Comparison of ENCODE assay signal across 13 mouse cellular contexts in the genomic region with DNA sequence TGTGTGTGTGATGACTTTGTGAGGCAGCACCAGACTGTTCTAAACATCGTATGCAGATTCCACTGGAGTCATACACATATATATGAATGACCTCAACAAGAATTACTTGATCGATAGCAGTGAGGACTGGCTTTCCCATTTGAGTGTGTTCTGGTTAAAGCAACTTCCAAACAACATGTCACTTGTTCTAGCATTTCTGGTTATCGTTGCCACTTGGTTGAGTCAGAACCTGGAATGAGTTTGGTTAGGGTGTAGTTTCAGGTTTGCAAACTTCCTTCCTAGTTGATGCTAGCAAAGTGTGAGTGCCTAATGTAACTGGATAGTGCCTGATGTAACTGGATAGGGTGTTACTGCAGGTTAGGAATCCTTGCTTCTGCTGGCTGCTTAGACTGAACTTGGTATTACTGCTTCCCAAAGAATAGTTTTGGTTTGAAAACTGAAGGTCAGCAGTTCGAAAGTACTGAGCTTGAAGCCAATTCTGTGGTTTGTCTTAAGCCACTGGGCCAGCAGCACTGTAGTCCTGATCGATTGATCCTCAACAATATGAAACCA.
DNase-seq lines count a peak whose midpoint lies in the region; ATAC-seq and TF ChIP-seq lines count a peak whose summit lies in the region.
"Had no signal": no experiment of that assay in that cellular context is flagged by ENCODE, and none has a peak within 500 bp of the region (broad histone marks: within the 10 kb centered on the region; RNA-seq: fewer than 3 reads in every experiment).

No protein-coding gene starts in this region.

- H3K27ac ChIP-seq in heart, adult 2 months, result peak overlapping the region; percentile 96
- peak overlapping the region; percentile 82 for H3K27ac ChIP-seq in left cerebral cortex, adult 2 months
- peak overlapping the region; percentile 98 for H3K27ac ChIP-seq in embryonic fibroblast, embryonic 13.5 days (ENCODE audit: insufficient read depth, low read length)
- peak overlapping the region; percentile 45; the same call in 1 of the 2 replicates for H3K27ac ChIP-seq in small intestine, adult 2 months (ENCODE audit: insufficient read depth, low read depth, low read length)
- H3K27ac ChIP-seq in forebrain, embryonic 11.5 days (ENCODE audit: low read depth, low read length), result no peak overlapping the region
- H3K27ac ChIP-seq: hindbrain, postnatal 0 days; liver, embryonic 13.5 days; midbrain, embryonic 10.5 days had no signal

- no peak overlapping the region; the same call in 1 of the 2 replicates for H3K9ac ChIP-seq in heart, adult 2 months (ENCODE audit: low read depth, low read length)
- H3K9ac ChIP-seq in forebrain, embryonic 11.5 days (ENCODE audit: low read length), result no peak overlapping the region
- H3K9ac ChIP-seq: liver, embryonic 13.5 days had no signal

- TF ChIP-seq POLR2A in heart, adult 2 months (IDR thresholded peaks at IDR 0.05; ENCODE audit: insufficient read depth, low read depth, low read length), result no peak
- no peak; the same call in 1 of the 2 replicates for TF ChIP-seq POLR2A in embryonic fibroblast, embryonic 13.5 days (IDR thresholded peaks at IDR 0.05; ENCODE audit: low read depth, low read length)
- no peak for TF ChIP-seq POLR2A in small intestine, adult 2 months (IDR thresholded peaks at IDR 0.05; ENCODE audit: low read depth, low read length)

- no peak for ATAC-seq in megakaryocyte progenitor cell, adult 5-6 weeks (replicated peaks; ENCODE audit: poor library complexity)
- ATAC-seq in forebrain, embryonic 11.5 days (replicated peaks; ENCODE audit: low FRiP score), result no peak
- ATAC-seq: hindbrain, postnatal 0 days had no signal

- no peak overlapping the region for H3K4me3 ChIP-seq in heart, adult 2 months
- H3K4me3 ChIP-seq in left cerebral cortex, adult 2 months, result no peak overlapping the region
- H3K4me3 ChIP-seq in embryonic fibroblast, embryonic 13.5 days (ENCODE audit: insufficient read depth, low read length), result no peak overlapping the region
- H3K4me3 ChIP-seq in small intestine, adult 2 months (ENCODE audit: low read depth, low read length), result no peak overlapping the region
- H3K4me3 ChIP-seq in forebrain, embryonic 11.5 days (ENCODE audit: low read depth, low read length), result no peak overlapping the region
- H3K4me3 ChIP-seq: liver, embryonic 13.5 days; midbrain, embryonic 10.5 days had no signal

- no peak for DNase-seq in heart, adult 2 months
- no peak for DNase-seq in heart, postnatal 25 days (ENCODE audit: low spot score)
- no peak for DNase-seq in left cerebral cortex, adult 2 months (ENCODE audit: extremely low spot score in 1 of 2, low spot score in 2 of 2)
- DNase-seq in left cerebral cortex, adult 18-20 months (ENCODE audit: low spot score in 2 of 2), result no peak
- DNase-seq in forebrain, embryonic 11.5 days (ENCODE audit: low spot score), result no peak
- DNase-seq: liver, embryonic 13.5 days; spleen, adult 18-20 months; thymus, postnatal 4 days had no signal

- 63% methylated on average over 5 of the region's 5 CpGs for WGBS in heart, adult 2 months
- 78% methylated on average over 5 of the region's 5 CpGs for WGBS in small intestine, adult 2 months
- WGBS in forebrain, embryonic 11.5 days, result 87% methylated on average over 5 of the region's 5 CpGs

- peaks cover 35% of the 10 kb centered on the region for H3K36me3 ChIP-seq in heart, adult 2 months (ENCODE audit: control insufficient read depth, insufficient read depth, low read length)
- H3K36me3 ChIP-seq in small intestine, adult 2 months (ENCODE audit: control insufficient read depth, insufficient read depth, low read length), result no peaks in the 10 kb centered on the region
- no peaks in the 10 kb centered on the region for H3K36me3 ChIP-seq in forebrain, embryonic 11.5 days (ENCODE audit: control insufficient read depth, insufficient read depth, low read length)
- H3K36me3 ChIP-seq: liver, embryonic 13.5 days; midbrain, embryonic 10.5 days had no signal

- no peaks in the 10 kb centered on the region for H3K9me3 ChIP-seq in forebrain, embryonic 11.5 days (ENCODE audit: control insufficient read depth, low read length)
- H3K9me3 ChIP-seq: liver, embryonic 13.5 days; midbrain, embryonic 10.5 days had no signal

- intact Hi-C loops in heart, adult 2 months (cut with DNase I), result no loop called here
- intact Hi-C loops in heart, postnatal 25 days (cut with DNase I), result no loop called here
- intact Hi-C loops in left cerebral cortex, adult 2 months (cut with DNase I), result no loop called here

- no peaks in the 10 kb centered on the region for H3K27me3 ChIP-seq in heart, adult 2 months (ENCODE audit: control insufficient read depth, insufficient read depth, low read length)
- H3K27me3 ChIP-seq in small intestine, adult 2 months (ENCODE audit: control insufficient read depth, insufficient read depth, low read length), result no peaks in the 10 kb centered on the region
- no peaks in the 10 kb centered on the region for H3K27me3 ChIP-seq in forebrain, embryonic 11.5 days (ENCODE audit: control insufficient read depth, insufficient read depth, low read length)
- H3K27me3 ChIP-seq: liver, embryonic 13.5 days had no signal

- no peak overlapping the region for H3K4me2 ChIP-seq in forebrain, embryonic 11.5 days (ENCODE audit: low read depth, low read length, severe bottlenecking)
- H3K4me2 ChIP-seq: liver, embryonic 13.5 days had no signal

- peaks cover 30% of the 10 kb centered on the region for H3K4me1 ChIP-seq in heart, adult 2 months (ENCODE audit: control insufficient read depth, insufficient read depth, low read length)
- H3K4me1 ChIP-seq in embryonic fibroblast, embryonic 13.5 days (ENCODE audit: control insufficient read depth, insufficient read depth, low read length), result peaks cover 39% of the 10 kb centered on the region
- peaks cover 4% of the 10 kb centered on the region for H3K4me1 ChIP-seq in small intestine, adult 2 months (ENCODE audit: control insufficient read depth, insufficient read depth, insufficient read length, low read length)
- no peaks in the 10 kb centered on the region for H3K4me1 ChIP-seq in forebrain, embryonic 11.5 days (replicated peaks; ENCODE audit: control insufficient read depth, insufficient read depth, low read length)

- no peak for TF ChIP-seq CTCF in heart, adult 2 months (IDR thresholded peaks at IDR 0.05)
- no peak for TF ChIP-seq CTCF in left cerebral cortex, adult 2 months (IDR thresholded peaks at IDR 0.05)
- no peak for TF ChIP-seq CTCF in embryonic fibroblast, embryonic 13.5 days (IDR thresholded peaks at IDR 0.05; ENCODE audit: borderline replicate concordance, insufficient read depth, low read length)
- TF ChIP-seq CTCF in small intestine, adult 2 months (IDR thresholded peaks at IDR 0.05; ENCODE audit: extremely low read depth, insufficient read length, insufficient replicate concordance, low read depth, low read length), result no peak

- no peak for TF ChIP-seq EP300 in heart, adult 2 months (IDR thresholded peaks at IDR 0.05; ENCODE audit: insufficient read depth, low read depth, low read length)

- no peaks in the 10 kb centered on the region for H3K79me2 ChIP-seq in heart, adult 2 months (replicated peaks; ENCODE audit: control insufficient read depth, insufficient read depth, low read length)
